Mouse (Mus musculus) heart, embryonic 11.5 days (tissue): ENCODE results near the gene Trappc3. TPM values are rescaled to one million over a fixed set of nuclear protein-coding genes. Genes with fewer than 3 reads are reported as not detected.

Experiments used
- ATAC-seq: fragments of 200-750 bp; cut with Nextera tagmentation; replicated peaks from 2 replicates; pipeline ENCODE4 v1.8.0; 2017; ENCODE audit warnings: moderate library complexity; ENCODE audit not compliant: insufficient number of reproducible peaks, low FRiP score, low TSS enrichment
- H3K27ac ChIP-seq: fragments of 300-500 bp; sonication (generic); 2 replicates; pipeline ENCODE4 v1.5.1; 2014; ENCODE audit warnings: mild to moderate bottlenecking, low read depth, low read length
- H3K27me3 ChIP-seq: fragments of 300-500 bp; sonication (generic); 2 replicates; pipeline ENCODE4 v1.6.1; 2014; ENCODE audit warnings: mild to moderate bottlenecking, low read length, mixed read lengths; ENCODE audit not compliant: control insufficient read depth, insufficient read depth
- H3K36me3 ChIP-seq: fragments of 300-500 bp; sonication (generic); 2 replicates; pipeline ENCODE4 v1.6.1; 2014; ENCODE audit warnings: mild to moderate bottlenecking, low read length, moderate library complexity, mixed read lengths; ENCODE audit not compliant: control insufficient read depth, insufficient read depth
- H3K4me1 ChIP-seq: fragments of 300-500 bp; sonication (generic); 2 replicates; pipeline ENCODE4 v1.6.1; 2014; ENCODE audit warnings: low read length; ENCODE audit not compliant: control insufficient read depth, insufficient read depth
- H3K4me2 ChIP-seq: fragments of 300-500 bp; sonication (generic); 2 replicates; pipeline ENCODE4 v1.6.1; 2014; ENCODE audit warnings: mild to moderate bottlenecking, moderate library complexity
- H3K4me3 ChIP-seq: fragments of 300-500 bp; sonication (generic); 2 replicates; pipeline ENCODE4 v1.5.1; 2014; ENCODE audit warnings: low read depth, low read length
- H3K9ac ChIP-seq: fragments of 300-500 bp; sonication (generic); 2 replicates; pipeline ENCODE4 v1.6.1; 2014; ENCODE audit warnings: mild to moderate bottlenecking, low read depth, low read length, moderate library complexity
- H3K9me3 ChIP-seq: fragments of 300-500 bp; sonication (generic); replicated peaks from 2 replicates; pipeline ENCODE4 v1.6.1; 2016; ENCODE audit warnings: low read length; ENCODE audit not compliant: control insufficient read depth
- WGBS: fragments of 180-500 bp; shearing (Covaris S2); extraction: QIAGEN DNeasy Blood & Tissue Kit; methylation state at CpG from one replicate; pipeline ENCODE4 v1.1.7; 2014; ENCODE audit not compliant: insufficient replicate concordance; 5-methylcytosine and 5-hydroxymethylcytosine counted together
- polyA plus RNA-seq: library from polyadenylated mRNA; unstranded; fragments of >200 nt; fragmentation: Nextera tagmentation; extraction: Ambion mirVana; gene quantifications from 2 replicates; pipeline ENCODE4 v1.2.1, GENCODE M21; 2014

The Trappc3 gene
- polyA plus RNA-seq, 1 experiment from 2014 or later, result 11.0 TPM

- H3K36me3 ChIP-seq, result no peaks in the 10 kb centered on the region
- no peak for ATAC-seq
- WGBS, result 58% methylated on average over 6 of the region's 6 CpGs
- no peaks in the 10 kb centered on the region for H3K9me3 ChIP-seq
- no peaks in the 10 kb centered on the region for H3K27me3 ChIP-seq
- peaks cover 50% of the 10 kb centered on the region for H3K4me1 ChIP-seq
- H3K4me3 ChIP-seq, result 0 out of 2 replicates have a peak overlapping the region, but pooled peaks have one; percentile 11
- H3K27ac ChIP-seq, result peak overlapping the region; percentile 89
- H3K4me2 ChIP-seq, result peak overlapping the region; percentile 56
- H3K9ac ChIP-seq, result peak overlapping the region; percentile 62; the same call in 1 of the 2 replicates
Observed at GRCm38 (mm10) chr4:126261266-126261665, 859 bp upstream of the Trappc3 start.

GRCm38 (mm10) chr4:126261675-126262074 lies 450 bp upstream of the Trappc3 start:
- no peak for ATAC-seq
- H3K27me3 ChIP-seq, result no peaks in the 10 kb centered on the region
- no peak overlapping the region for H3K4me3 ChIP-seq
- H3K9ac ChIP-seq, result no peak overlapping the region
- H3K27ac ChIP-seq, result peak overlapping the region; percentile 89; the same call in 1 of the 2 replicates
- H3K9me3 ChIP-seq, result no peaks in the 10 kb centered on the region
- H3K4me1 ChIP-seq, result peaks cover 50% of the 10 kb centered on the region
- WGBS, result 48% methylated on average over 7 of the region's 7 CpGs
- no peaks in the 10 kb centered on the region for H3K36me3 ChIP-seq
- H3K4me2 ChIP-seq, result peak overlapping the region; percentile 17; the same call in 1 of the 2 replicates

DNA sequence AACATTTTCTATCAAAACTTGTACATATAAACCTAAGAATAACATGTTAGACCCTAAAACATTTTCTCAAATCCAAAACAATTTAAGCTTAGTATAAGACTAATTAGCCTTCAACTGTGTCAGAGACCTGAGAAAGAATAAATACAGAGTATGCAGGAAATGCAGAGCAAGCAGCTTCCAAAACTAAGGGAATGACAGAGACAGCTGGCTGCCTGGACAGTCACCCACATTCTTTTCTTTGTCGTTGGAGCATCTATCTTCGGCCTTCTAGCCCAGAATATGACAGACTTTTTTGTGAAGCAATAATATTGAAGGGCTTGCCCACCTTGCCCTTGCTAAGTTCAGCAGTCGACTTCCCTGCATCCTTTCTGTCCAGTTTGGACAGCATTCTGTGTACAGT lies 7.2 kb downstream of the Trappc3 start:
- WGBS, result 62% methylated on average over 3 of the region's 3 CpGs
- Histone ChIP-seq H3K27ac (no peak overlapping the region), H3K4me1 (no peaks in the 10 kb centered on the region), H3K9ac (no peak overlapping the region), H3K4me2 (no peak overlapping the region), H3K36me3 (0 out of 2 replicates have a peak, but pooled peaks cover 4% of the 10 kb centered on the region), H3K4me3 (no peak overlapping the region), H3K9me3 (no peaks in the 10 kb centered on the region), H3K27me3 (no peaks in the 10 kb centered on the region)
- ATAC-seq, result no peak

- H3K27me3 ChIP-seq, result no peaks in the 10 kb centered on the region; the same call in 1 of the 2 replicates
- ATAC-seq, result no peak
- 75% methylated on average over 13 of the region's 13 CpGs for WGBS
- H3K4me2 ChIP-seq, result no peak overlapping the region
- H3K27ac ChIP-seq, result no peak overlapping the region
- no peaks in the 10 kb centered on the region for H3K36me3 ChIP-seq
- no peak overlapping the region for H3K4me3 ChIP-seq
- no peaks in the 10 kb centered on the region for H3K4me1 ChIP-seq
- no peaks in the 10 kb centered on the region for H3K9me3 ChIP-seq
- no peak overlapping the region for H3K9ac ChIP-seq
Observed at GRCm38 (mm10) chr4:126273753-126274152, 11.6 kb downstream of the Trappc3 start.

- no peaks in the 10 kb centered on the region for H3K9me3 ChIP-seq
- H3K27ac ChIP-seq, result no peak overlapping the region
- WGBS, result 79% methylated on average over 4 of the region's 4 CpGs
Observed at GRCm38 (mm10) chr4:126275081-126275480, 13.0 kb downstream of the Trappc3 start.

GRCm38 (mm10) chr4:126275681-126276131 lies 13.6 kb downstream of the Trappc3 start:
- whole genome bisulfite sequencing, result 85% methylated on average over 13 of the region's 13 CpGs
- no peak overlapping the region for H3K9ac ChIP-seq

More at GRCm38 (mm10) chr4:126275081-126275480, 13.0 kb downstream of the Trappc3 start:
- Histone ChIP-seq H3K27me3 (no peaks in the 10 kb centered on the region; the same call in 1 of the 2 replicates), H3K9ac (no peak overlapping the region), H3K36me3 (no peaks in the 10 kb centered on the region), H3K4me3 (no peak overlapping the region), H3K4me2 (no peak overlapping the region), H3K4me1 (no peaks in the 10 kb centered on the region)
- ATAC-seq, result no peak

GRCm38 (mm10) chr4:126277906-126278564 lies 15.9 kb downstream of the Trappc3 start:
- peak overlapping the region; percentile 28; the same call in 1 of the 2 replicates for H3K4me3 ChIP-seq
- no peak; the same call in 1 of the 2 replicates for ATAC-seq

More at GRCm38 (mm10) chr4:126275681-126276131, 13.6 kb downstream of the Trappc3 start:
- H3K27ac ChIP-seq, result no peak overlapping the region
- H3K27me3 ChIP-seq, result no peaks in the 10 kb centered on the region; the same call in 1 of the 2 replicates
- no peaks in the 10 kb centered on the region for H3K36me3 ChIP-seq
- H3K9me3 ChIP-seq, result no peaks in the 10 kb centered on the region
- H3K4me2 ChIP-seq, result no peak overlapping the region
- H3K4me3 ChIP-seq, result no peak overlapping the region
- no peaks in the 10 kb centered on the region for H3K4me1 ChIP-seq
- no peak for ATAC-seq

GRCm38 (mm10) chr4:126278565-126278915 lies 16.4 kb downstream of the Trappc3 start:
- H3K4me1 ChIP-seq, result no peaks in the 10 kb centered on the region
- no peak overlapping the region for H3K27ac ChIP-seq
- 27% methylated on average over 9 of the region's 9 CpGs for WGBS
- H3K9me3 ChIP-seq, result no peaks in the 10 kb centered on the region
- ATAC-seq, result no peak
- H3K27me3 ChIP-seq, result peaks cover 4% of the 10 kb centered on the region; the same call in 1 of the 2 replicates
- H3K4me3 ChIP-seq, result no peak overlapping the region
- H3K9ac ChIP-seq, result no peak overlapping the region
- no peaks in the 10 kb centered on the region for H3K36me3 ChIP-seq
- H3K4me2 ChIP-seq, result peak overlapping the region; percentile 56

More at GRCm38 (mm10) chr4:126277906-126278564, 15.9 kb downstream of the Trappc3 start:
- WGBS, result 5% methylated on average over 13 of the region's 13 CpGs
- Histone ChIP-seq H3K36me3 (no peaks in the 10 kb centered on the region), H3K4me1 (no peaks in the 10 kb centered on the region), H3K9ac (no peak overlapping the region), H3K9me3 (no peaks in the 10 kb centered on the region), H3K27me3 (peaks cover 4% of the 10 kb centered on the region; the same call in 1 of the 2 replicates), H3K27ac (no peak overlapping the region), H3K4me2 (peak overlapping the region; percentile 56)
